Mouse (Mus musculus) kidney, adult 2 months (tissue): ENCODE results near the gene Stxbp6. TPM values are rescaled to one million over a fixed set of nuclear protein-coding genes. Genes with fewer than 3 reads are reported as not detected.

Source experiments
- DNase-seq: peaks from one replicate; pipeline ENCODE4 v3.0.0; 2021
- H3K27ac ChIP-seq: fragments of 200-500 bp; 2 replicates; pipeline ENCODE4 v1.5.1; 2012; ENCODE audit warnings: low read depth, low read length, control low read depth, inconsistent platforms; ENCODE audit not compliant: insufficient read depth
- H3K27me3 ChIP-seq: fragments of 200-500 bp; replicated peaks from 2 replicates; pipeline ENCODE4 v1.6.1; 2012; ENCODE audit warnings: mild to moderate bottlenecking, moderate library complexity, low read length, inconsistent platforms; ENCODE audit not compliant: control insufficient read depth, insufficient read depth
- H3K36me3 ChIP-seq: fragments of 200-500 bp; 2 replicates; pipeline ENCODE4 v1.6.1; 2012; ENCODE audit warnings: mild to moderate bottlenecking, moderate library complexity, low read length, inconsistent platforms; ENCODE audit not compliant: control insufficient read depth, insufficient read depth
- H3K4me1 ChIP-seq: fragments of 200-500 bp; 2 replicates; pipeline ENCODE4 v1.6.1; 2011; ENCODE audit warnings: low read length; ENCODE audit not compliant: control insufficient read depth, insufficient read depth
- H3K4me3 ChIP-seq: fragments of 200-500 bp; 2 replicates; pipeline ENCODE4 v1.5.1; 2011; ENCODE audit warnings: mild to moderate bottlenecking, low read depth, low read length, control low read depth; ENCODE audit not compliant: insufficient read depth
- CTCF ChIP-seq: fragments of 200-500 bp; conservative IDR thresholded peaks from 2 replicates; pipeline ENCODE4 v1.5.1; 2011; ENCODE audit warnings: low read depth, mild to moderate bottlenecking, control low read depth, low read length, moderate library complexity, mixed read lengths; ENCODE audit not compliant: insufficient read depth, insufficient read length
- POLR2A ChIP-seq: fragments of 200-500 bp; IDR thresholded peaks from one replicate; pipeline ENCODE4 v1.6.1; 2011; ENCODE audit warnings: low read depth, low read length, control low read depth
- WGBS: fragments of 180-500 bp; shearing (Covaris S2); methylation state at CpG from one replicate; pipeline ENCODE4 v1.1.7; 2018; 5-methylcytosine and 5-hydroxymethylcytosine counted together
- polyA plus RNA-seq: library from polyadenylated mRNA; depleted of rRNA; stranded (reverse); fragments of >200 nt; gene quantifications from 2 replicates; pipeline ENCODE4 v1.2.3, GENCODE M21; 2012

The Stxbp6 gene
- polyA plus RNA-seq, 1 experiment = 19.3 TPM

GRCm38 (mm10) chr12:45037091-45037490 is 37.4 kb downstream of the Stxbp6 start:
- H3K4me1 ChIP-seq = peaks cover 7% of the 10 kb centered on the region; the same call in 1 of the 2 replicates
- no peaks in the 10 kb centered on the region for H3K36me3 ChIP-seq
- no peaks in the 10 kb centered on the region for H3K27me3 ChIP-seq
- TF ChIP-seq CTCF (no peak), POLR2A (no peak)
- peak; percentile 34 for DNase-seq
- H3K4me3 ChIP-seq = no peak overlapping the region
- 32% methylated on average over 4 of the region's 4 CpGs for WGBS
- peak overlapping the region; percentile 78; the same call in 1 of the 2 replicates for H3K27ac ChIP-seq

GRCm38 (mm10) chr12:45030681-45031080 is 43.8 kb downstream of the Stxbp6 start:
- Histone ChIP-seq H3K4me3 (no peak overlapping the region), H3K36me3 (no peaks in the 10 kb centered on the region), H3K27me3 (no peaks in the 10 kb centered on the region; the same call in 1 of the 2 replicates), H3K4me1 (peaks cover 3% of the 10 kb centered on the region; the same call in 1 of the 2 replicates), H3K27ac (no peak overlapping the region)
- TF ChIP-seq CTCF (no peak), POLR2A (no peak)
- 95% methylated on average over 3 of the region's 3 CpGs for WGBS
- no peak for DNase-seq

GRCm38 (mm10) chr12:45026347-45026746 is 48.2 kb downstream of the Stxbp6 start:
- TF ChIP-seq POLR2A (no peak), CTCF (no peak)
- WGBS = 70% methylated on average over 1 of the region's 1 CpGs
- H3K4me3 ChIP-seq = no peak overlapping the region
- no peak overlapping the region for H3K27ac ChIP-seq
- no peaks in the 10 kb centered on the region for H3K36me3 ChIP-seq
- no peaks in the 10 kb centered on the region for H3K27me3 ChIP-seq
- H3K4me1 ChIP-seq = peaks cover under 1% of the 10 kb centered on the region; the same call in 1 of the 2 replicates
- peak; percentile 60 for DNase-seq

- H3K27me3 ChIP-seq = no peaks in the 10 kb centered on the region
- 0 out of 2 replicates have a peak, but pooled peaks cover 3% of the 10 kb centered on the region for H3K4me1 ChIP-seq
- WGBS = 79% methylated on average over 3 of the region's 3 CpGs
- no peak overlapping the region for H3K4me3 ChIP-seq
- TF ChIP-seq POLR2A = no peak
- TF ChIP-seq CTCF = no peak
- H3K36me3 ChIP-seq = no peaks in the 10 kb centered on the region
- no peak for DNase-seq
- no peak overlapping the region for H3K27ac ChIP-seq
These were observed 54.5 kb downstream of the Stxbp6 start for GRCm38 (mm10) chr12:45020018-45020417.

- 72% methylated on average over 12 of the region's 12 CpGs for WGBS
- no peak overlapping the region for H3K4me3 ChIP-seq
- peak; percentile 29 for DNase-seq
These were observed 55.3 kb downstream of the Stxbp6 start for GRCm38 (mm10) chr12:45019059-45019822.

GRCm38 (mm10) chr12:45013246-45013756 is 61.2 kb downstream of the Stxbp6 start:
- no peak for TF ChIP-seq CTCF
- TF ChIP-seq POLR2A = no peak
- H3K27ac ChIP-seq = no peak overlapping the region
- 66% methylated on average over 5 of the region's 5 CpGs for WGBS
- H3K36me3 ChIP-seq = no peaks in the 10 kb centered on the region
- no peak overlapping the region for H3K4me3 ChIP-seq
- peaks cover 3% of the 10 kb centered on the region; the same call in 1 of the 2 replicates for H3K4me1 ChIP-seq
- H3K27me3 ChIP-seq = no peaks in the 10 kb centered on the region
- no peak for DNase-seq

More at GRCm38 (mm10) chr12:45019059-45019822, 55.3 kb downstream of the Stxbp6 start:
- Histone ChIP-seq H3K36me3 (no peaks in the 10 kb centered on the region), H3K27ac (no peak overlapping the region), H3K27me3 (no peaks in the 10 kb centered on the region), H3K4me1 (0 out of 2 replicates have a peak, but pooled peaks cover 3% of the 10 kb centered on the region)
- TF ChIP-seq CTCF = no peak
- no peak for TF ChIP-seq POLR2A

GRCm38 (mm10) chr12:45011436-45012089 is 62.9 kb downstream of the Stxbp6 start:
- peak; percentile 67 for DNase-seq
- no peak overlapping the region for H3K4me3 ChIP-seq
- H3K36me3 ChIP-seq = no peaks in the 10 kb centered on the region
- WGBS = 73% methylated on average over 11 of the region's 11 CpGs
- H3K27me3 ChIP-seq = no peaks in the 10 kb centered on the region
- TF ChIP-seq CTCF = no peak
- TF ChIP-seq POLR2A = no peak
- no peak overlapping the region for H3K27ac ChIP-seq
- H3K4me1 ChIP-seq = peaks cover 3% of the 10 kb centered on the region; the same call in 1 of the 2 replicates
